Mouse (Mus musculus) limb, embryonic 14.5 days (tissue): ENCODE results near the gene Rtp4. TPM values are rescaled to one million over a fixed set of nuclear protein-coding genes. Genes with fewer than 3 reads are reported as not detected.

Experiments used
- ATAC-seq: fragments of 200-750 bp; cut with Nextera tagmentation; 2 replicates; pipeline ENCODE4 v1.8.0; 2017; ENCODE audit warnings: low read depth, moderate number of reproducible peaks, moderate TSS enrichment; ENCODE audit not compliant: low FRiP score
- DNase-seq: peaks from one replicate; pipeline ENCODE4 v3.0.0-alpha.2; 2015; ENCODE audit warnings: low spot score
- H3K27ac ChIP-seq: fragments of 300-500 bp; sonication (generic); replicated peaks from 2 replicates; pipeline ENCODE4 v1.5.1; 2014; ENCODE audit warnings: low read depth, mild to moderate bottlenecking, low read length, moderate library complexity, mixed read lengths
- H3K27me3 ChIP-seq: fragments of 300-500 bp; sonication (generic); 2 replicates; pipeline ENCODE4 v1.6.1; 2014; ENCODE audit warnings: low read length, mixed read lengths; ENCODE audit not compliant: control insufficient read depth, insufficient read depth
- H3K36me3 ChIP-seq: fragments of 300-500 bp; sonication (generic); 2 replicates; pipeline ENCODE4 v1.6.1; 2014; ENCODE audit warnings: mild to moderate bottlenecking, low read length, moderate library complexity, mixed read lengths; ENCODE audit not compliant: control insufficient read depth, insufficient read depth
- H3K4me1 ChIP-seq: fragments of 300-500 bp; sonication (generic); 2 replicates; pipeline ENCODE4 v1.6.1; 2014; ENCODE audit warnings: antibody characterized with exemption, low read length, mixed read lengths; ENCODE audit not compliant: control insufficient read depth, insufficient read depth
- H3K4me2 ChIP-seq: fragments of 300-500 bp; sonication (generic); replicated peaks from 2 replicates; pipeline ENCODE4 v1.6.1; 2014; ENCODE audit warnings: low read depth, mild to moderate bottlenecking, low read length, moderate library complexity; ENCODE audit not compliant: severe bottlenecking
- H3K4me3 ChIP-seq: fragments of 300-500 bp; sonication (generic); replicated peaks from 2 replicates; pipeline ENCODE4 v1.5.1; 2014; ENCODE audit warnings: low read length
- H3K9ac ChIP-seq: fragments of 300-500 bp; sonication (generic); 2 replicates; pipeline ENCODE4 v1.6.1; 2014; ENCODE audit warnings: mild to moderate bottlenecking, low read depth, low read length, moderate library complexity; ENCODE audit not compliant: severe bottlenecking
- H3K9me3 ChIP-seq: fragments of 300-500 bp; sonication (generic); 2 replicates; pipeline ENCODE4 v1.6.1; 2016; ENCODE audit warnings: low read length; ENCODE audit not compliant: control insufficient read depth
- POLR2A ChIP-seq: fragments of 200-500 bp; IDR thresholded peaks from 2 replicates; pipeline ENCODE4 v1.8.0; 2012; ENCODE audit warnings: inconsistent platforms, mild to moderate bottlenecking, moderate library complexity, borderline replicate concordance; ENCODE audit not compliant: insufficient read depth, insufficient read length; ENCODE audit errors: extremely low read depth
- WGBS: fragments of 180-500 bp; shearing (Covaris S2); extraction: QIAGEN DNeasy Blood & Tissue Kit; methylation state at CpG from one replicate; pipeline ENCODE4 v1.1.7; 2014; 5-methylcytosine and 5-hydroxymethylcytosine counted together
- polyA plus RNA-seq, 2 experiments: library from polyadenylated mRNA; depleted of rRNA in 1 of 2; stranded (reverse) in 1 of 2; unstranded in 1 of 2; fragments of >200 nt; fragmentation: Nextera tagmentation in 1 of 2; extraction: Ambion mirVana in 1 of 2; gene quantifications; 2 replicates each; pipeline versions ENCODE4 v1.2.1 to v1.2.3; 2012 to 2014

Gene Rtp4
- polyA plus RNA-seq, 2 experiments, result 4.2 to 5.7 TPM

DNA sequence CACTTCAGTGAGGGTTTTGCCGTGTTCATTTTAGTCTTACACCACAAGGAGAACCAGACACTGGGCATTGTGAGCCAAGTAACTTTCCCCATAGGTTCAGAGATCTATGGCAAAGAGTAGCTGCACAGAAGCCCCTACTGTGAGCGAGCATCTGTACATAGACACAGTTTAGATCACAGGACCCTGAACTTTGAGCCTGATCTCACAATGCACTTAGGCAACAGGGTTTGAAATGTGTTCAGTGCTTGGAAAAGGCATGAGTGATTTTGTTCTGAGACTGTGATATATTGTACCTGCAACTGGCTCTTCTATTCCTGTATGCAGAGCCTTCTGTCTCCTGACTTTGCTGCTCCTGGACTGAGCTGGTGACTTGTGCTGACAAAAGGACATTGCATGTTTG lies 18.8 kb upstream of the Rtp4 start:
- no peaks in the 10 kb centered on the region for H3K9me3 ChIP-seq
- WGBS, result 91% methylated on average over 2 of the region's 2 CpGs
- ATAC-seq, result no peak

DNA sequence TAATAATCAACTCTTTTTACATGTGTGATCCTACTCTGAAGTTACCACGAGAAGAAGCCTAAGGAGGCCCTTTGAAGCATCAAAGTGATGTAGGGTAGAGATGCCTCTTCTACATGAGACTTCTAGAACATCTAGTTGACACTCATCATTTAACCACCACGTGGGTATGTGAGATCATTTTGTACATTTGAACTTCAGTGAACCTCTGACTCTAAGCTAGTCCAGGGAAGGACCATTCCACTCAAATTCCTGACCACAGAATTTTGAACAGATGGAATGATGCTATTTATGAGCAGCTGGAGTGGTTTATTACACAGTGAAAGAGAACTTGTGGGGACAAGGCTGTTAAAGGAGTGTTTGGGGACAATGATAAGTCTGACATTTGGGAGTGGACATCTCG lies 17.6 kb upstream of the Rtp4 start:
- ATAC-seq (no peak), DNase-seq (no peak)
- Histone ChIP-seq H3K27ac (no peak overlapping the region), H3K4me1 (peaks cover 5% of the 10 kb centered on the region; the same call in 1 of the 2 replicates), H3K9me3 (no peaks in the 10 kb centered on the region), H3K27me3 (no peaks in the 10 kb centered on the region), H3K36me3 (no peaks in the 10 kb centered on the region), H3K4me3 (no peak overlapping the region), H3K4me2 (no peak overlapping the region), H3K9ac (no peak overlapping the region)
- 68% methylated on average over 3 of the region's 3 CpGs for WGBS
- no peak for TF ChIP-seq POLR2A

More for the DNA sequence above, 18.8 kb upstream of the Rtp4 start:
- no peak for TF ChIP-seq POLR2A
- H3K4me2 ChIP-seq, result no peak overlapping the region
- peaks cover 5% of the 10 kb centered on the region; the same call in 1 of the 2 replicates for H3K4me1 ChIP-seq
- no peak overlapping the region for H3K27ac ChIP-seq
- H3K27me3 ChIP-seq, result no peaks in the 10 kb centered on the region
- DNase-seq, result no peak
- H3K4me3 ChIP-seq, result no peak overlapping the region
- no peaks in the 10 kb centered on the region for H3K36me3 ChIP-seq
- H3K9ac ChIP-seq, result no peak overlapping the region

DNA sequence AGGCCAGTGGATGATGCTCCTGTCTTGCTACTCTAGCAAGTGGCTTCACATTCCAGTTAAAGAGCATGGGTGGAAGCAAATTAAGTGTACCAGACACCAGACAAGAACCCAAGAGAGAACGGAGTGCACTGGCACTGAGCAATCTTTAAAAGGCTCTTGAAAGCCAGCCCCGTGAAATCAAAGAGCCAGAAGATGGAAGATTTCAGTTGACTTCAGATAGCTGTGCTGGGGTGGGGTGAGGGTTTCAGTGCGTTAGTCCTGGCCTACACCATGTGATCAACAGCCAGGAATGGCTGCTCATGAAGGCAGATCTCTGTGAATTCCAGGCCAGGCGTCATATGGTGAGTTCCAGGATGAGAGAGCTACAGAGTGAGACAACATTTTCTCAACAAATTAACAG lies 16.7 kb upstream of the Rtp4 start:
- no peak for ATAC-seq
- 67% methylated on average over 4 of the region's 4 CpGs for WGBS
- H3K36me3 ChIP-seq, result no peaks in the 10 kb centered on the region
- H3K4me3 ChIP-seq, result no peak overlapping the region
- 0 out of 2 replicates have a peak, but pooled peaks cover 3% of the 10 kb centered on the region for H3K4me1 ChIP-seq
- no peaks in the 10 kb centered on the region for H3K27me3 ChIP-seq
- H3K27ac ChIP-seq, result no peak overlapping the region
- TF ChIP-seq POLR2A, result no peak
- no peak overlapping the region for H3K9ac ChIP-seq
- no peak for DNase-seq
- no peak overlapping the region for H3K4me2 ChIP-seq
- H3K9me3 ChIP-seq, result no peaks in the 10 kb centered on the region

DNA sequence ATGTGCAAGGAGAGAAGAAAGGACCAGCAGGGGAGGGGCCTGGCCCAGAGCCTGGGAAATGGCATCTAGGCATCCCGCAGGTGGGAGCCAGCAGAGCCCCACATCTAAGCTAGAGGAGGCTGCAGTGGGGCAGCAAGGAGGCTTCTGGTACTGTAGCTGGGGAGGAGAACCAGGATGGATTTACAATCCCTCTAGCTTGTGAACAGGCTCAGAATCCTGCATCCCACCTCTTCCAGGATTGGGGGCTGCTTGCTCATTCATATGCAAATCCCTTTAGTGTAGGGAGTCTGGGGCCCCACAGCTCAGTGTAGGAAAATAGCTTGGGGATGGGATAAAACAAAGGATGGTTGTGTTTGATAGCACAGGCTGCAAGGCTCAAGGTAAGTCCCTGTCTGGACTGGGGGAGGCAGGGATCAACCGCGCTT lies 15.8 kb upstream of the Rtp4 start:
- ATAC-seq, result no peak
- Histone ChIP-seq H3K9me3 (no peaks in the 10 kb centered on the region), H3K9ac (no peak overlapping the region), H3K27me3 (no peaks in the 10 kb centered on the region), H3K27ac (no peak overlapping the region), H3K4me3 (no peak overlapping the region), H3K4me2 (no peak overlapping the region), H3K4me1 (no peaks in the 10 kb centered on the region), H3K36me3 (no peaks in the 10 kb centered on the region)
- no peak for TF ChIP-seq POLR2A
- no peak for DNase-seq
- 61% methylated on average over 3 of the region's 3 CpGs for WGBS

DNA sequence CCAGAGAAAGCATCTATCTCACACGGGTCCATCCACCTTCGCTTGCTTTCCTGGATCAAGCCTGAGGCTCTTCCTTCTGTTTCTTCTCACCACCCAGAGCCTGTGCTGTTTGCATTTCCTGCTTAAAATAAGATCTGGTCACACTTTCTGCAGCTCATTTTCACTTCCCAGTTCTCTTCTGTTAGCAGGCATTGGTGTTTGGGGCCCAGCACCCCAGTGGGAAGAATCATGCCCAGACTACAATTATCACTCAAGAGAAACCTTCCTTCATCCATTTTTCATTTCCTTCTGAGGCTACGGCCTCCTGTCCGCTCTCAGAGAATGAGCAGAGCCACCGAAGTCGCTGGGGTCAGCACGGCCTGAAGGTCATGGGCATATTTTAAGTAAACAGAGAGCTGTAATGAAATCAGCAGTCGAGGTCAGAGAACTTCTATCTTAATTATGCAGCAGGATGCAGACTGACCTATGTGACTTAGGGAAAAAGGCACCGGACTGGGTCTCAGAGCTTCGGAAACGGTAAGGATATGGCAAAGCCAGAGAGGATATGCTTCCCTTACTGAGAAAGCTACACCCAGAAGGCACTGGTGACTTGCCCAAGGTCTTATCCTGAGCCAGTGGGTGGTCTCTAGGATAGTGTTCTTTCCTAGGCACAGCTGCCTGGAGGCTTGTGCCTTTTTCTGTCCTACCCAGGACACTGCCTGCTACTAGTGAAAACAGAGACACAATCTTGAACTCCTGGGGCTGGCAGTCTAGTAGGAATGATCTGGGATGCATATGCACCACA lies 14.0 kb upstream of the Rtp4 start:
- Histone ChIP-seq H3K27ac (no peak overlapping the region), H3K9ac (no peak overlapping the region), H3K4me3 (no peak overlapping the region), H3K4me2 (no peak overlapping the region), H3K36me3 (no peaks in the 10 kb centered on the region), H3K9me3 (no peaks in the 10 kb centered on the region), H3K4me1 (no peaks in the 10 kb centered on the region), H3K27me3 (no peaks in the 10 kb centered on the region)
- ATAC-seq, result no peak
- 56% methylated on average over 11 of the region's 11 CpGs for WGBS
- DNase-seq, result no peak
- TF ChIP-seq POLR2A, result no peak
